Mouse (Mus musculus) cortical plate, adult 2 months (tissue): ENCODE data around the gene Tlr2.

Experiments
- CTCF ChIP-seq: fragments of 200-500 bp; IDR thresholded peaks from 2 replicates; pipeline ENCODE4 v1.5.1; 2011; ENCODE audit warnings: mild to moderate bottlenecking, control low read depth, low read length; ENCODE audit not compliant: insufficient read depth; ENCODE audit errors: extremely low read depth
- POLR2A ChIP-seq: fragments of 200-500 bp; IDR thresholded peaks from 2 replicates; pipeline ENCODE4 v1.6.1; 2011; ENCODE audit warnings: mild to moderate bottlenecking, low read length, control low read depth; ENCODE audit not compliant: insufficient read depth; ENCODE audit errors: extremely low read depth

DNA sequence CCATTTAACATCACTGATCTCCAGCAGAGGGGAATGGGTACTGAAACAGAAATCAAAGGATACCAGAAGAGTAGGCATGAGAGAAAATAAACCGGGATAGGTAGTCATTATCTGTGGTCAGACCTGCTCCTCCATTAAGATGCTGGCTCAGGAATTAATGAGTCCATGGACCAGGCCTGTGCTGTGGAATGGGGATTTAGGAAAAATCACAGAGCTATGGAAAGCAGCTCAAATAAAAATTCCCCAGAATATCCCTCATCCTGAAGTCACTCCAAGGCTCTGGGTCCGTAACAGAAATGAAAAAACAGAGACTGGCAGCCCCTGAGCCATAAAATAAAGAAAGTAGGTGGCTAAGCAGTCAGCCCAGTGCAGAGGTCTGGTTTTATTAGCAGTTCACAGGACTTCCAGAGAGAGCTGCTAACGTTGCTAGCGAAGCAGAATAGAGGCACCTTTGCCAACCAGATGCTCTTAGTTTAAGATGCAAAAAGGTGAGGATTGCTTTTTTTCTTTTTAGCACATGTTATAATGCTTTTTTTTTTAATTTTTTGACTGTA lies 25.1 kb downstream of the Tlr2 start:
- TF ChIP-seq POLR2A, result no peak
- TF ChIP-seq CTCF, result no peak
